Mouse (Mus musculus): ENCODE measurements around the gene Ngdn.

DNA sequence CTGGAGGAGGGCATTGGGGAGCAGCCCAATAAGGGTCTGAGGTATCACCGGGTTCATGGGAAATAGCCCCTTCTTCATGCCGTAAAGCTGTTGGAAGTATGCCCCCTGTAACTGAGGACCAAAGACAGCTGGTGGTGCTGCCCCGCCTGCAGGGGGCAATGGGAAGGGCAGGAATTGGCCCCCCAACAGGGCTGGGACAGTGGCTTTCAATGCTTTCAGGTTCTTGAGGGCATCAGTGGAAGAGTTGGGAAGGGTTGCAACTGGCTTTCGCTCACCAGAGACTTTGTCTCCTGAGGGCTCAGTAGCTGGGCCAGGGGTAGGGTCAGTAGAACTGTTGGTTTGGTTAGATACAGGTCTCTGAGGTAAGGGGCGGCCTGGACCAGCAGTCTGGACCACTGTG lies 47.9 kb downstream of the Ngdn start:
- TF ChIP-seq CTCF (IDR thresholded peaks at IDR 0.05; ENCODE audit: low read depth) (no peak), EP300 (IDR thresholded peaks at IDR 0.05; ENCODE audit: low read depth) (no peak)
